Mouse (Mus musculus): Measurements from ENCODE around the gene Tmc3. TPM values are rescaled to one million over a fixed set of nuclear protein-coding genes. Genes with fewer than 3 reads are reported as not detected.

Tmc3 gene
- polyA plus RNA-seq, 1 experiment from 2014 or later = 0.16 TPM

DNA sequence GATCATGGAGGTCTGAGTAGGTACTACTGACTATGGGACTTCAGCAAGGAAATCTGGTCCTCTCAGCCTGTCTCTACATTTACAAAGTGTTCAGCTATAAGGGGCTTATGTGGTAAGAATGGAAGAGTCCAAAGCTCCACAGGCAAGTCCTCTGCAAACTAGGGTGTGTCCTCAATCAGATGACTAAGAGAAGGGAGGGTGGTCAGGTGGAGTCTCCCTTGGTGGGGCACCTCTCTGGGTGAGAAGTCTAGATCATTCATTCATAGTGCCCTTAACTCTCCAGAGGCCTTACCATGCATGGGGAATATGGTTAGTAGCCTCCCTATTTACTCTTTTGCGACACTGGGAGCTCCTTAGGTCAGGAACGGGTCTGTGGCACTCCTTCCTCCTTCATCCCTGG, 69.5 kb downstream of the Tmc3 start:
- no peaks in the 10 kb centered on the region for H3K9me3 ChIP-seq (replicated peaks; ENCODE audit: control insufficient read depth, low read length, poor library complexity, severe bottlenecking)
- no peak overlapping the region for H3K27ac ChIP-seq (ENCODE audit: low read length)
- H3K4me1 ChIP-seq (ENCODE audit: control insufficient read depth, insufficient read depth, low read length) = no peaks in the 10 kb centered on the region
- H3K4me2 ChIP-seq (ENCODE audit: low read length) = no peak overlapping the region
- H3K4me3 ChIP-seq (ENCODE audit: low read depth, low read length) = no peak overlapping the region
- ATAC-seq = no peak
- no peak overlapping the region for H3K9ac ChIP-seq (ENCODE audit: low read depth, low read length)
- 89% methylated on average over 2 of the region's 2 CpGs for WGBS
- no peaks in the 10 kb centered on the region for H3K27me3 ChIP-seq (ENCODE audit: control insufficient read depth, insufficient read depth, low read depth, low read length)
- no peaks in the 10 kb centered on the region for H3K36me3 ChIP-seq (ENCODE audit: control insufficient read depth, insufficient read depth, low read length)

DNA sequence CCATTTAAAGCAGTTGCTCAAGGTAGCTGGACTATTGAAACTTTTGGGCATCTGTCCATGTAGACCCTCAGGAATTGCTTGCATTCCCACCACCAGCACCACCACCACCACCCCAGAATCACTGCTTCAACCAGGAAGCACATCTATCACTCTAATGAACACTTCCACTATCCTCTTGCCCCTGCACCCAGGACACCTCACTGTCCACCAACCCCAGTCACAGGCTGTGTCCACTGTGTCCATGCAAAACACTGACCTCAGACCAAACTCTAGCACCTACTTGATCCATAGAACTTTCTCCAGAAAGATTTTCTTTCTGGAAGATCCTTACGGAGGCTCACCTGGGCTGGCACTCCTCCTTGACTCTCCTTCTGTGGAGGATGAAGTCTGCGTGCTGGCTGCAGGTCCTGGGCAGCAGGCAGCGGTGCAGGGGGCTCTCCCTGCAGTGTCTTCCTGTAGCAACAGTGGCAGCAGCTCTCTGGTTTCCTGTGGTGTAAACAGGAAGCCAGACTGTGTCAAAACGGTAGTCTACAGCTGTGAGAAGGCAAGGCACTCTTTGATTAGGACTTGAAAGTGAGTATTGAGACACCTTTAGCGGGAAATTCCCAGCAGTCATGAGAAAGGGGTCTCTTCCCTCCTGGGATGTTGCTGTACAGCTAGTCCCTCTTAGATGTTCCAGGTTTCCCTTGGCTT, 70.4 kb downstream of the Tmc3 start:
- H3K27me3 ChIP-seq (ENCODE audit: control insufficient read depth, insufficient read depth, low read depth, low read length) = no peaks in the 10 kb centered on the region
- WGBS = 73% methylated on average over 5 of the region's 5 CpGs
- H3K4me2 ChIP-seq (ENCODE audit: low read length) = no peak overlapping the region
- no peaks in the 10 kb centered on the region for H3K9me3 ChIP-seq (replicated peaks; ENCODE audit: control insufficient read depth, low read length, poor library complexity, severe bottlenecking)
- ATAC-seq = no peak
- H3K4me1 ChIP-seq (ENCODE audit: control insufficient read depth, insufficient read depth, low read length) = no peaks in the 10 kb centered on the region
- H3K36me3 ChIP-seq (ENCODE audit: control insufficient read depth, insufficient read depth, low read length) = no peaks in the 10 kb centered on the region
- H3K4me3 ChIP-seq (ENCODE audit: low read depth, low read length) = no peak overlapping the region
- H3K27ac ChIP-seq (ENCODE audit: low read length) = no peak overlapping the region
- no peak overlapping the region for H3K9ac ChIP-seq (ENCODE audit: low read depth, low read length)

DNA sequence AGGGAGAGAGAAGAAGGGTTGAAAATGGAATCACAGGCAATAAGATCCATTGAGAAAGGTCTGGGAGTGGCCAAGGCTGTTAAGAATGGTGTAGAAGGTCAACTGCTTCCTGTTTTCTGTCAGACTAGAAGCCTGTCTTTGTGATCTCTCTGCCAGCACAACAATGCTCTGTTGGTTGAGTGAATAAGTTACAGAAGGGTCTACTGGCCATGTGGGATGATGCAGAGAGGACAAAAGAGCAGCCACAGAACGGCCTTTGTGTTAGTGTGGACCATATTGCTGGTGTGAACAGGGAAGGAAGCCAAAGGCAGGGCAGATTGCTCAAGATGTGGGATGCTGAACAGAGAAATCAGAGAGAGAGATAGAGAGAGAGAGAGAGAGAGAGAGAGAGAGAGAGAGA, 74.0 kb downstream of the Tmc3 start:
- H3K9ac ChIP-seq (ENCODE audit: low read depth, low read length) = no peak overlapping the region
- WGBS = 94% methylated on average over 1 of the region's 1 CpGs
- H3K4me1 ChIP-seq (ENCODE audit: control insufficient read depth, insufficient read depth, low read length) = no peaks in the 10 kb centered on the region
- no peaks in the 10 kb centered on the region for H3K36me3 ChIP-seq (ENCODE audit: control insufficient read depth, insufficient read depth, low read length)
- ATAC-seq = no peak
- no peak overlapping the region for H3K4me2 ChIP-seq (ENCODE audit: low read length)
- H3K4me3 ChIP-seq (ENCODE audit: low read depth, low read length) = no peak overlapping the region
- H3K27me3 ChIP-seq (ENCODE audit: control insufficient read depth, insufficient read depth, low read depth, low read length) = no peaks in the 10 kb centered on the region
- no peaks in the 10 kb centered on the region for H3K9me3 ChIP-seq (replicated peaks; ENCODE audit: control insufficient read depth, low read length, poor library complexity, severe bottlenecking)
- H3K27ac ChIP-seq (ENCODE audit: low read length) = no peak overlapping the region

GRCm38 (mm10) chr7:83659159-83660065, 74.7 kb downstream of the Tmc3 start:
- no peak overlapping the region for H3K9ac ChIP-seq (ENCODE audit: low read depth, low read length)
- no peak overlapping the region for H3K27ac ChIP-seq (ENCODE audit: low read length)
- H3K36me3 ChIP-seq (ENCODE audit: control insufficient read depth, insufficient read depth, low read length) = no peaks in the 10 kb centered on the region
- no peak for ATAC-seq
- H3K4me2 ChIP-seq (ENCODE audit: low read length) = no peak overlapping the region
- no peaks in the 10 kb centered on the region for H3K27me3 ChIP-seq (ENCODE audit: control insufficient read depth, insufficient read depth, low read depth, low read length)
- WGBS = 93% methylated on average over 9 of the region's 9 CpGs
- H3K4me3 ChIP-seq (ENCODE audit: low read depth, low read length) = no peak overlapping the region
- H3K9me3 ChIP-seq (replicated peaks; ENCODE audit: control insufficient read depth, low read length, poor library complexity, severe bottlenecking) = no peaks in the 10 kb centered on the region
- no peaks in the 10 kb centered on the region for H3K4me1 ChIP-seq (ENCODE audit: control insufficient read depth, insufficient read depth, low read length)

DNA sequence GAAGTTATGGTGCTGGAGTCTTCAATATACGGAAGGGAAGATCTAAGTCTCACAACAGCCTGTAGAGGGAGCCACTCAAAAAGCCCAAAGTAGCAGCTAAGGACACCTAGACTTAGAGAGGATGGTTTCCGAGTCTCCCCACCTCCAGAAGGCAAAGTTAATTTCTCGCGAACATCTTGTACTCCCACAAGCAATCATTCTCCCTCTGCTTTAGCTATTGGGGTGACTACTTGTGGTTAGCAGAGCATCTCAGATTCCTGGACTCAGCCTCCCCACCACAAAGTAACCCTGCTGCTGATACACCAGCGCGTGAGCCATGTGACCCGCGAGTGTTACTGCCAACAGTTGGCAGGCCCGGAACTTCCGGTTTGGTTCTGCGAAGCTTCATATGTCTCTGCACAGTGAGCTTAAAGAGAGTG, 75.6 kb downstream of the Tmc3 start:
- ATAC-seq = no peak
- no peaks in the 10 kb centered on the region for H3K27me3 ChIP-seq (ENCODE audit: control insufficient read depth, insufficient read depth, low read depth, low read length)
- WGBS = 94% methylated on average over 11 of the region's 11 CpGs

GRCm38 (mm10) chr7:83661031-83661430, 76.3 kb downstream of the Tmc3 start:
- WGBS = 93% methylated on average over 10 of the region's 10 CpGs
- Histone ChIP-seq H3K4me1 (ENCODE audit: control insufficient read depth, insufficient read depth, low read length) (no peaks in the 10 kb centered on the region), H3K36me3 (ENCODE audit: control insufficient read depth, insufficient read depth, low read length) (no peaks in the 10 kb centered on the region), H3K9ac (ENCODE audit: low read depth, low read length) (no peak overlapping the region), H3K4me3 (ENCODE audit: low read depth, low read length) (no peak overlapping the region), H3K9me3 (replicated peaks; ENCODE audit: control insufficient read depth, low read length, poor library complexity, severe bottlenecking) (no peaks in the 10 kb centered on the region), H3K27ac (ENCODE audit: low read length) (no peak overlapping the region), H3K4me2 (ENCODE audit: low read length) (no peak overlapping the region), H3K27me3 (ENCODE audit: control insufficient read depth, insufficient read depth, low read depth, low read length) (no peaks in the 10 kb centered on the region)
- no peak for ATAC-seq

More for the DNA sequence above, 75.6 kb downstream of the Tmc3 start:
- no peaks in the 10 kb centered on the region for H3K36me3 ChIP-seq (ENCODE audit: control insufficient read depth, insufficient read depth, low read length)
- no peak overlapping the region for H3K4me3 ChIP-seq (ENCODE audit: low read depth, low read length)
- no peak overlapping the region for H3K4me2 ChIP-seq (ENCODE audit: low read length)
- no peaks in the 10 kb centered on the region for H3K4me1 ChIP-seq (ENCODE audit: control insufficient read depth, insufficient read depth, low read length)
- H3K9me3 ChIP-seq (replicated peaks; ENCODE audit: control insufficient read depth, low read length, poor library complexity, severe bottlenecking) = no peaks in the 10 kb centered on the region
- no peak overlapping the region for H3K27ac ChIP-seq (ENCODE audit: low read length)
- H3K9ac ChIP-seq (ENCODE audit: low read depth, low read length) = no peak overlapping the region

DNA sequence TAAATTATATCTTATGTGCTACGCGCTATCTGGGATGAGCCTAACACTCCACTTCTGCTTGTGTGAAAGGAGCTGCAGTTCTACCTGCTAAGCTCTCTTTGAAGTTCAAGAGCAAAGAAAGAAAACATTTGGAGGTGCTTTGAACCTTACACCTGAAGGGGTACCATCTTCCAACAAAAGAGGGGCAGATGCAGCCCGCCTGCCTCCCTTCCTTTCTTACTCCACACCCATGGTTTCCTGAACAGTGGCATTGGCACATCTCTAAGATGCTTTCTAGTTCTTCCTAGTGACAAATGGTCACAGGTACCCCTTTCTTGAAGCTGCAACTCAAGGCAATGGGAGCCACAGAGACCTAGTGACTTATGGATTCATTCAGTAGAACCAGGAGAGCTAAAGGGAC, 77.0 kb downstream of the Tmc3 start:
- H3K4me3 ChIP-seq (ENCODE audit: low read depth, low read length) = no peak overlapping the region
- no peak for ATAC-seq
- H3K27ac ChIP-seq (ENCODE audit: low read length) = no peak overlapping the region
- no peaks in the 10 kb centered on the region for H3K36me3 ChIP-seq (ENCODE audit: control insufficient read depth, insufficient read depth, low read length)
- no peaks in the 10 kb centered on the region for H3K9me3 ChIP-seq (replicated peaks; ENCODE audit: control insufficient read depth, low read length, poor library complexity, severe bottlenecking)
- no peaks in the 10 kb centered on the region for H3K27me3 ChIP-seq (ENCODE audit: control insufficient read depth, insufficient read depth, low read depth, low read length)
- 91% methylated on average over 3 of the region's 3 CpGs for WGBS
- no peak overlapping the region for H3K9ac ChIP-seq (ENCODE audit: low read depth, low read length)
- no peaks in the 10 kb centered on the region for H3K4me1 ChIP-seq (ENCODE audit: control insufficient read depth, insufficient read depth, low read length)
- H3K4me2 ChIP-seq (ENCODE audit: low read length) = no peak overlapping the region

- H3K9ac ChIP-seq (ENCODE audit: low read depth, low read length) = no peak overlapping the region
- no peaks in the 10 kb centered on the region for H3K9me3 ChIP-seq (replicated peaks; ENCODE audit: control insufficient read depth, low read length, poor library complexity, severe bottlenecking)
- 88% methylated on average over 6 of the region's 6 CpGs for WGBS
- no peaks in the 10 kb centered on the region for H3K27me3 ChIP-seq (ENCODE audit: control insufficient read depth, insufficient read depth, low read depth, low read length)
- H3K4me1 ChIP-seq (ENCODE audit: control insufficient read depth, insufficient read depth, low read length) = no peaks in the 10 kb centered on the region
- no peak for ATAC-seq
- no peak overlapping the region for H3K4me3 ChIP-seq (ENCODE audit: low read depth, low read length)
- H3K36me3 ChIP-seq (ENCODE audit: control insufficient read depth, insufficient read depth, low read length) = no peaks in the 10 kb centered on the region
- no peak overlapping the region for H3K4me2 ChIP-seq (ENCODE audit: low read length)
- no peak overlapping the region for H3K27ac ChIP-seq (ENCODE audit: low read length)
These were observed 78.1 kb downstream of the Tmc3 start for GRCm38 (mm10) chr7:83662711-83663375.
